Mouse (Mus musculus) embryonic facial prominence, embryonic 15.5 days (tissue): ENCODE results near the gene Neurl3. TPM values are rescaled to one million over a fixed set of nuclear protein-coding genes. Genes with fewer than 3 reads are reported as not detected.

Source experiments
- ATAC-seq: fragments of 200-750 bp; cut with Nextera tagmentation; 2 replicates; pipeline ENCODE4 v1.8.0; 2017; ENCODE audit warnings: low read depth, moderate TSS enrichment; ENCODE audit not compliant: insufficient number of reproducible peaks, low FRiP score, low TSS enrichment
- H3K27ac ChIP-seq: fragments of 300-500 bp; sonication (generic); replicated peaks from 2 replicates; pipeline ENCODE4 v1.5.1; 2015; ENCODE audit warnings: mild to moderate bottlenecking, inconsistent platforms
- H3K27me3 ChIP-seq: fragments of 300-500 bp; sonication (generic); 2 replicates; pipeline ENCODE4 v1.6.1; 2015; ENCODE audit warnings: inconsistent platforms
- H3K36me3 ChIP-seq: fragments of 300-500 bp; sonication (generic); 2 replicates; pipeline ENCODE4 v1.6.1; 2015; ENCODE audit warnings: mild to moderate bottlenecking, inconsistent platforms
- H3K4me1 ChIP-seq: fragments of 300-500 bp; sonication (generic); 2 replicates; pipeline ENCODE4 v1.6.1; 2015; ENCODE audit warnings: inconsistent platforms
- H3K4me2 ChIP-seq: fragments of 300-500 bp; sonication (generic); replicated peaks from 2 replicates; pipeline ENCODE4 v1.6.1; 2015; ENCODE audit warnings: mild to moderate bottlenecking, inconsistent platforms
- H3K4me3 ChIP-seq: fragments of 300-500 bp; sonication (generic); replicated peaks from 2 replicates; pipeline ENCODE4 v1.5.1; 2015; ENCODE audit warnings: mild to moderate bottlenecking, inconsistent platforms
- H3K9ac ChIP-seq: fragments of 300-500 bp; sonication (generic); 2 replicates; pipeline ENCODE4 v1.6.1; 2015; ENCODE audit warnings: inconsistent platforms
- H3K9me3 ChIP-seq: fragments of 300-500 bp; sonication (generic); replicated peaks from 2 replicates; pipeline ENCODE4 v1.6.1; 2016; ENCODE audit warnings: inconsistent platforms
- WGBS: fragments of 180-500 bp; shearing (Covaris S2); methylation state at CpG from one replicate; pipeline ENCODE4 v1.1.7; 2015; 5-methylcytosine and 5-hydroxymethylcytosine counted together
- polyA plus RNA-seq: library from polyadenylated mRNA; unstranded; fragments of >200 nt; fragmentation: Nextera tagmentation; extraction: Ambion mirVana; gene quantifications from 2 replicates; pipeline ENCODE4 v1.2.1, GENCODE M21; 2015

Gene Neurl3
- polyA plus RNA-seq, 1 experiment from 2014 or later = 1.5 TPM

DNA sequence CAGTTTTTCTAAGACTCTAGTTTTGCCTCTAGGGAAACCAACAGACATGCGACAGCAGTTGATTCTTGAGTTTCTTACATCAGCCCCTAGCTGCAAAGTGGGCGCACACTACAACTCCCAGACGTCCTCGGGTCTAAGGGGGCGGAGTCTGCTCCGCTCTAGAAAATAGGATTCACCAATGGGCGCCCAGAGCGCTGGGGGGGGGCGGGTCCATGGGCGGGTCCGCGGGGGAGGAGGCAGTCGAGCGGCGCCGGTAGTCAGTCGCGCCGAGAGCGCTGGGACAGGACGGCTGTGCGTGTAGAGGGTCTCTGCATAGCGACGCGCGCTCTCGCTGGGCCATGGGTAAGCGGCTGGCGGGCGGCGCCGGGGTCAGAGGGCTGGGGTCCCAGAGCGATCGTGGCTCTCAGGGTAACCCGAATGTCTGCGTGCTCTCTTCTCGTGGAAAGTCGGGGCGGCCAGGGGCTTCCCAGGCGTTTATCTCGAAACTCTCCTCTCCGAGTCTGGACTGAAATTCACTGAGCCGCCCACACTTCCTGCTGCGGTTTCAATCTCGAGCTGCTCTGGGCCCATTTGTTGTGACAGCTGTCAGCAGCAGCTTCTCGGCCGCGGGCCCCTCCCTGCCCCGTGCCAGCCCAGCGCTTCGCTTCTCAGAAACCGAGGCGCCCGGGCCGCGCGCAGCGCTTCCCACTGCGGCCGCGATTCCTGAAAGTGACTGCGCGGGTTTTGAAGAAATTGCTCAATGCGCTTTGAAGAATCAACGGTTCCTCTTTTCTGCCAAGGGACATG is 33.2 kb upstream of the Neurl3 start, which contains the start of gene Arid5a:
Arid5a (plus strand) TSS at position 239 of the 786 bp plus-strand sequence.
- Histone ChIP-seq H3K36me3 (no peaks in the 10 kb centered on the region), H3K9me3 (no peaks in the 10 kb centered on the region), H3K27me3 (peaks cover 8% of the 10 kb centered on the region; the same call in 1 of the 2 replicates), H3K4me3 (peak within 1 kb of the TSS; percentile 71), H3K9ac (peak within 1 kb of the TSS; percentile 51), H3K27ac (peak within 1 kb of the TSS; percentile 88), H3K4me2 (peak within 1 kb of the TSS; percentile 91), H3K4me1 (peaks cover 42% of the 10 kb centered on the region)
- WGBS = under 1% methylated on average over 65 of the region's 65 CpGs
- peak; percentile 88 for ATAC-seq

DNA sequence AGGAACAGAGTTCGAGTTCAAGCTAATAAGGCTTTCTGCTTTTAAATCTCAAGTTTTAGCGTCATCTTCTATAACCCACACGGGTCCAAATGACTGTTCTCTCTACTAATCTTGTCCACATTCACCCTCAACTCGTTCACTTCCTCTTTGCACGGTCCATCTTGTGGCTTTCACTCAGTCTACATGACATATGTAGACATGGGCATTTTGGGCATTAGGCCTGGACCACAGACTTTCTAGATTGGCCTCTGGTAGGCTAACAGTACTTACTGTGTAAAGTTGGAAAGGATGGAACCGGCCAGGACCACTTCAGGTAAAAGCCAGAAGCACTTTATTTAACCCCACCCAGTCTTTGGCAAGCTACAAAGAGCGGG is 32.6 kb upstream of the Neurl3 start:
- 65% methylated on average over 7 of the region's 7 CpGs for WGBS
- no peak overlapping the region for H3K9ac ChIP-seq
- no peaks in the 10 kb centered on the region for H3K9me3 ChIP-seq
- no peak overlapping the region for H3K27ac ChIP-seq
- H3K4me1 ChIP-seq = peaks cover 42% of the 10 kb centered on the region
- H3K4me2 ChIP-seq = no peak overlapping the region
- H3K4me3 ChIP-seq = no peak overlapping the region
- H3K27me3 ChIP-seq = peaks cover 12% of the 10 kb centered on the region; the same call in 1 of the 2 replicates
- no peaks in the 10 kb centered on the region for H3K36me3 ChIP-seq
- ATAC-seq = no peak

DNA sequence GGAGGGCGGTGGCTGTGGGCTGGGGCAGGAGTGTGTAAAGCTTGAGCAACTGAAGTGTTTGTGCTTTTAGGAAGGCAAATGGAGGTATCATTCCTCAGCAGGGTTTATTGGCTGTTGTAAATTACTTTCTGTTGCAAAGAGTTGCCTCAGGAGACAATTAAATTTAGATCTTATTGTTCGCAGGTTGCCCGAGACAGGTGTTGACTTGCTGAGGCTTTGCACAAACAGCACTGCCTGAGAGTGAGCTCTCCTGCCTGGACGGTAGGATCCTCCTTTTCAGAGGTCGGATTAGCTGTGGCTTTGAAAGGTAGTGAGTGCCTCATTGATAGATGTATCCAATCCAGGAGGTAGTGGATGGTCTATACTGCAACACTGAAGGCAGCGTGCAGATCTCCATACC is 31.6 kb upstream of the Neurl3 start:
- WGBS = 61% methylated on average over 6 of the region's 6 CpGs

DNA sequence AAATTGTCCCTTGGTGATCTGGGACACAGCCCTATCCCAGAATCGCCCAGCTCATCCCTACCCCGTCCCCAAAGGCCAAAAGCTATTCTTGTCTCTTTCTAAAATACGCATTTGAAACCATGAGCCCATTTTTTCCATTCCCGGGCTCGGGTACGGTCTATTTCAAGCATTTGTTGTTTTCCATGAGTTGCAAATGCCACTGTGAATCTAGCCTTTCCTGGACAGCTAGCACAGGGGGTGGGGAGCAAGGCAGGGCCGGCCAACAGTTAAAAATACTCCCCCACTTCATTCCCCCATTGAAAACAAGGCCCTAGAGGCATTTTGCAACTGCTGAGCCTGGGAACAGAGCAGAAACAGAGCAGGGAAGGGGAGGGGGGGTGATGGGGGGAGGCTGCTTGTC is 30.3 kb upstream of the Neurl3 start:
- H3K27me3 ChIP-seq = peaks cover 33% of the 10 kb centered on the region
- no peak overlapping the region for H3K9ac ChIP-seq
- H3K4me1 ChIP-seq = peaks cover 40% of the 10 kb centered on the region
- H3K9me3 ChIP-seq = no peaks in the 10 kb centered on the region
- 43% methylated on average over 7 of the region's 7 CpGs for WGBS
- no peak overlapping the region for H3K4me3 ChIP-seq
- H3K4me2 ChIP-seq = no peak overlapping the region
- peak overlapping the region; percentile 17; the same call in 1 of the 2 replicates for H3K27ac ChIP-seq
- H3K36me3 ChIP-seq = no peaks in the 10 kb centered on the region
- no peak for ATAC-seq

More for the DNA sequence above, 31.6 kb upstream of the Neurl3 start:
- Histone ChIP-seq H3K27ac (no peak overlapping the region), H3K27me3 (peaks cover 20% of the 10 kb centered on the region; the same call in 1 of the 2 replicates), H3K4me1 (peaks cover 42% of the 10 kb centered on the region), H3K9me3 (no peaks in the 10 kb centered on the region), H3K4me3 (no peak overlapping the region), H3K9ac (no peak overlapping the region), H3K36me3 (no peaks in the 10 kb centered on the region), H3K4me2 (no peak overlapping the region)
- no peak for ATAC-seq

DNA sequence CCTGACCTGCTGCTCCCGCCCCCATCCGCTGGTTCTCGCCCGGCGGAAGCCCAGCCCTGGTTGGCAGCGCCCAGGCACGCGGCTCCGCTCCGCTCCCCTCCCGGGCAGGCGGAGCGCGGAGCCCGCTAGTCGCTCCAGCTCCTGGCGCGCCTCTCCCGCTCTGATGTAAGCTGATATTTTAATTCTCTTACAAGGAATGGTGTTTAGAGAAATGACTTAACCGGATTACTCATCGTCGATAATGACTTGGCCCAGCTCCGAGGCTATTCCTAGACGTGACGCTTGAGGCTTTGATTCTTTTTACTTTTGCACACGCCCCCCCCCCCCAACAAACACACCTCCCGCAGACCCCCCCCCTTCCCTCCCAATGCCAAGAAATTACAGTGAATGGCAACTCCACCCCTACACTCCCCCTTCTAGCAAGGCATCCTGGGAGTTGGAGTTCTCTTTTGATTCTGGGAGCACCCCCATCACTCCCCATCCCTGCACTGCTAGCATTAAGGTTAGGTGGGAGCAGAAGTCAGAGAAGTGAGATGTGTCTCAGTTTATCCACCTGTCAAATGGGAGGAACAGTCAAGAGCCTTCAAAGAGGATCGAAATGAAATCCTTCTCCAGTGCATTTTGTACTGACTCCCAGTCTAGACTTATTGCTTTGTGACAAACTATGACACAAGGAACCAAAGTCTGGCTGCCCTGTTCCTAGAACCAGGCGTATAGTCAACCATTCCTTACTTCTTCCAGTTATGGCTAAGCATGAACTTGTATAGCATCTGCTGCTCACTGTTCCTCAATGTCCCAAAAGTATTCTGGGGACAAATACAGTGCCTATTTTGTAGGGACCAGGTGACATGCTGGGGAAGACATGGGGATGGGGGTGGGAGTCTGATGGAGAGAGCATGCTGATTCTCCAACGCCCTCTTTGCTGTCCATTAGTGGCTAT is 29.2 kb upstream of the Neurl3 start:
- peak; percentile 72 for ATAC-seq
- Histone ChIP-seq H3K4me1 (peaks cover 29% of the 10 kb centered on the region), H3K9ac (no peak overlapping the region), H3K9me3 (no peaks in the 10 kb centered on the region), H3K27ac (peak overlapping the region; percentile 66), H3K4me3 (peak overlapping the region; percentile 37), H3K4me2 (peak overlapping the region; percentile 74), H3K36me3 (no peaks in the 10 kb centered on the region), H3K27me3 (peaks cover 40% of the 10 kb centered on the region)
- 9% methylated on average over 30 of the region's 30 CpGs for WGBS

DNA sequence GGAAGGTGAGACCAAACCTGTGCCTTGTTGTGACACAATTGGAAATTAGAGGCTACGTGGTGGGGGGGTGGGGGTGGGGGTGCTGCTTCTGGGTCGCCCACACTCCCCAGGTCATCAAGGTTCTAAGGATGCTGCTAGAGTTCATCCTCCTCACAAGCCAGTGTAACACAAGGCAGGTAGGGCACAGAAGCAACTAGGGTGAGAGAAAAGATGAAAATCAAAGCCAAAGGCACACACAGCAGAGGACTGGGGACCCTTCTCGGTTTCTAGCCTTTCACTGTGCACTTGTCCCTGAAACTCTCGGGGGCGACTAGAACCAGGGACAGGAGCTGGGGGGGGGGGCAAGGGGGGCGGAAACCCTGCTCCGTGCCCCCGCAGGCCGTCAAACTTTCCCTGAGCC is 28.5 kb upstream of the Neurl3 start:
- Histone ChIP-seq H3K27ac (peak overlapping the region; percentile 66), H3K9ac (no peak overlapping the region), H3K4me1 (peaks cover 22% of the 10 kb centered on the region), H3K36me3 (no peaks in the 10 kb centered on the region), H3K4me2 (peak overlapping the region; percentile 74), H3K4me3 (peak overlapping the region; percentile 37), H3K9me3 (no peaks in the 10 kb centered on the region), H3K27me3 (peaks cover 43% of the 10 kb centered on the region)
- WGBS = 14% methylated on average over 9 of the region's 9 CpGs
- ATAC-seq = no peak

DNA sequence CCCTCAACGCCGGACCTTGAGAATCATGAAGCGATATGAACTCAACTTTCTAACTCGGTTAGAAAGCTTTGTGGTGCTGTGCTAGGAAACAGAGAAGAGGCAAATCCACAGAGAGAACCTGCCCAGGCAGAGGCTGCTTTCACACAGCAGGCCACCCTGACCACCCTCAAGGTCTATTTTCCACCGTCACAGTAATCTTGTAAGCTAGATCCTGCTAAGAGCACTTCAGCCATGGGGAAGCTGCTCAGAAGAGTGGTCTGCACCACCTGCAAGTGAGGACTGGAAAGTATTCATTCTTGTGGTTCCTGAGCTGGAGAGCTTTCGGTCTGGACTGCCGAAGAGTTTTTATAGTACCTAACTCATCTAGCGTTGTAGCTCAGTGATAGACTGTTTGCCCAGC is 27.8 kb upstream of the Neurl3 start:
- ATAC-seq = no peak
- Histone ChIP-seq H3K4me3 (no peak overlapping the region), H3K36me3 (no peaks in the 10 kb centered on the region), H3K9ac (no peak overlapping the region), H3K4me2 (no peak overlapping the region), H3K27ac (no peak overlapping the region), H3K27me3 (peaks cover 50% of the 10 kb centered on the region), H3K4me1 (peaks cover 21% of the 10 kb centered on the region), H3K9me3 (no peaks in the 10 kb centered on the region)
- 64% methylated on average over 8 of the region's 8 CpGs for WGBS

DNA sequence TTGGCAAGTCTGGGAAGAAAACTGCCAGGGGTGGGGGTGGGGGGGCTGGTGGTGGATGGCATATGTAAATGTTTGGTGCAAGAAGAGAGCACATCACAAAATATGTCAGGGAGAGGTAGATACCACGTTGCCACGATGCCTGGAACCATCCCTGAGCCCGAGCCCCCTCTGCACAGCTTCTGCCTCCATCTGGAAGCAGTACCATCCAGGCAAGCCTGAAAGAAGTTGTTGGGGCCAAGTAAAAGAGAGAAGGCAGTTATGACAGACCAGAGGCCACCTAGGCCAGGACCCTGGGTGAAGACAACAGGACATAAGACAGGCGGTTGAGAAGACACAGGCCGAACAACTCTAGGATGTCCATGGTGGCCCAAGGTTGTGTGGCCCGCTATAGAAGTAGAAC is 26.0 kb upstream of the Neurl3 start:
- Histone ChIP-seq H3K9ac (no peak overlapping the region), H3K4me3 (no peak overlapping the region), H3K4me1 (peaks cover 21% of the 10 kb centered on the region), H3K36me3 (no peaks in the 10 kb centered on the region), H3K27ac (no peak overlapping the region), H3K4me2 (no peak overlapping the region), H3K9me3 (no peaks in the 10 kb centered on the region), H3K27me3 (peaks cover 60% of the 10 kb centered on the region)
- WGBS = 84% methylated on average over 6 of the region's 6 CpGs
- ATAC-seq = no peak

DNA sequence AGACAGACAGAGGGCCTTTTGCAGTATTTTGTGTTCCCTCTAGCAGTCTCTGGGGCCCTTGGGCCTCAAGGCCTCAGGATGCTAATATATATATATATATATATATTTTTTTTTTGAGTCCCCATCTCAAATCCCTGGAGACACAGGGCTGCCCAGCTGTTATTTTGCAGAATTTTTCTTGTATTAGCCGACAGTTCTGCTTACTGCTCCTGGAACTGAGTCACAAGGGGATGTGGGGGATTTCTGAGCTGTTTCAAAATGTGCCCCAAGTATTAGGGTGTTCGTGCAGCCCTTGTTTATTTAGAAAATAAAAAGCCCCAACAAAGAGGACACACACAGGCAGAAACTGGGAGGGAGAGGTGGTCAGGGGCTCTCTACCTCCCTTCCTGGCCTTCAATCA is 25.2 kb upstream of the Neurl3 start:
- no peak overlapping the region for H3K4me2 ChIP-seq
- H3K27me3 ChIP-seq = peaks cover 60% of the 10 kb centered on the region
- H3K4me3 ChIP-seq = no peak overlapping the region
- no peak for ATAC-seq
- H3K4me1 ChIP-seq = peaks cover 16% of the 10 kb centered on the region
- no peak overlapping the region for H3K9ac ChIP-seq
- no peaks in the 10 kb centered on the region for H3K36me3 ChIP-seq
- H3K9me3 ChIP-seq = no peaks in the 10 kb centered on the region
- 47% methylated on average over 2 of the region's 2 CpGs for WGBS
- no peak overlapping the region for H3K27ac ChIP-seq

DNA sequence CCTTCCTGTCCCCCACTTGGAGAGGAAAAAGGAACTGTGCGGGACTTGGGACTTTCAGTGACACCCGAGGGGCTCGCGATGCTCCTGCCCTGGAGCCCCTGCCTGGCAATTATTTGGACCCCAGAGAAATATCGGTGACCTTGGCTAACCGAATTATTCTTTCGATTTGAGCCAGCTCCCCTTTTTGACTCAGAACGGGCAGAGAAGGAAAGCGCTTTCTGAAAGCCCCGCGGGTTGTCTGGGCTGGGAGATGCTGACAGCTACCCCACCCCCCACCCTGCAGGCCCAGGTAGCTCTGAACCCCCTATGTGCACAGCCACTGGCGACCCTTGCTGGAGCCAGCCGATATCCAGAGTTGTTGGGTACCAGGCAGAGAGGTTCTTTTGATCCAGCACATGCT is 24.6 kb upstream of the Neurl3 start:
- Histone ChIP-seq H3K27ac (no peak overlapping the region), H3K4me1 (peaks cover 10% of the 10 kb centered on the region), H3K9me3 (no peaks in the 10 kb centered on the region), H3K27me3 (peaks cover 60% of the 10 kb centered on the region), H3K4me3 (no peak overlapping the region), H3K36me3 (no peaks in the 10 kb centered on the region), H3K9ac (no peak overlapping the region), H3K4me2 (no peak overlapping the region)
- ATAC-seq = no peak
- WGBS = 22% methylated on average over 13 of the region's 13 CpGs

DNA sequence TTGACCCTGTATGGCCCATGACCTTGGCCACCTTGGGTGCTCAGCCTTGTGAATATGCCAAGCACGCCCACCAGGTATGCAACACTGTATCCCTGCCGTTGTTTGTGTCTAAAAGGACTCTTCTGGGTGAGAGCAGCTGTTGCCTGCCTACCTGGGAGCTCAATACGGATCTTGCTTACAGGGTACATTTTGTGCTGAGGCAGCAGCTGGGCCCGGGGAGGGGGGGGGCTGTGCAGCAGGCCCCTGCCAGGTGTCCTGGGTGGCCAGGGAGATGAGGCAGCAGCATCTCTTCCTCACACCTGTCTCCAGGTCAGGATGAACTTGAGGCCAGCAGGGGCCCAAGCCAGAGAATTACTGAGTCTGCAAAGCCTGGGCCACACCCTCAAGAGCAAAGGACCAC is 23.6 kb upstream of the Neurl3 start:
- no peak overlapping the region for H3K9ac ChIP-seq
- H3K4me2 ChIP-seq = no peak overlapping the region
- H3K9me3 ChIP-seq = no peaks in the 10 kb centered on the region
- H3K4me1 ChIP-seq = peaks cover 3% of the 10 kb centered on the region
- no peaks in the 10 kb centered on the region for H3K36me3 ChIP-seq
- peaks cover 60% of the 10 kb centered on the region for H3K27me3 ChIP-seq
- 67% methylated on average over 4 of the region's 4 CpGs for WGBS
- H3K4me3 ChIP-seq = no peak overlapping the region
- H3K27ac ChIP-seq = no peak overlapping the region
- no peak for ATAC-seq
